Mouse (Mus musculus) small intestine, adult 10 weeks (tissue): ENCODE data around the gene Olfr448. TPM values are rescaled to one million over a fixed set of nuclear protein-coding genes. Genes with fewer than 3 reads are reported as not detected.

Source experiments
- polyA plus RNA-seq: library from polyadenylated mRNA; stranded (reverse); fragments of 350-450 nt; fragmentation: Illumina TruSeq; extraction: RNeasy Lipid Tissue Mini Kit (QIAGEN cat#74804); gene quantifications from one replicate; pipeline ENCODE4 v1.2.3, GENCODE M21; 2014; ENCODE audit warnings: low replicate concordance

Olfr448 gene
- polyA plus RNA-seq, result not detected

DNA sequence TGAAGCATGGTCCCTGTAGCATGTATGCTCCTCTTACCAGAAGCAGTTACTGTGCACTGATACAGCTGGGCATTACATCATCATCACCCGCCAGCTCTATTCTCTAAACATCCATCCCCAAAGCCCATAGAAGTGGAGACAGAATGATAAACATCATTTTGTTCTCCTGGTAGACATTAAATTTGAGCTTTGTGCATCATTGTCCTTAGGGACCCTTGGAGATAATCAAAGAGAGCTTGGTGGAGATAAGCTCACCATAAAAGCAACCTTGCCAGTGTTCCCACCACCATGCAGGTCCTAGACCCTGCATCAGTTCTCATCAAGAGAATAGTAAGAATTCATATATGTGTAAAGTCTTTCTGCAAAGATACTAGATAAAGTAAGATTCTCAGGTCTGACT, at the start of gene Olfr448:
Olfr448 (plus strand) TSS at position 301 of the 400 bp plus-strand sequence.

DNA sequence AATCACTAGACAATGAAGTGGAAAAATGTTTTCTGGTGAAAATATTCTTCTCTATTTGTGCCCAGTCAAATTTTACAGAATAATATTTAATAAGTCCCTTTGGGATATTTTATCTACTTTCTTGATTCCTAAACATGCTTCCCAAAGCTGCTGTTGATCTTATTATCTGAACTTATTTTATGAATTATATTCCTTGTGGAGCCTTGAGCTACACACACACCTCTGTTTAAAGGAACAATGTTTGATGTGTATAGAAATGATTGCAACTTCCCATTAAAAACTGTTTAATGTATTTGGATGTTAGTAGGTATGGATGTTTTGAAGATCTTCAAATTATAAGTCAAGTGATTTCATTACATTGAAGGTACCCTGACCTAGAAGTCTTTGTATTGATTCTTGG, 18.3 kb downstream of the Olfr448 start, which contains the start of gene Olfr447:
Olfr447 (plus strand) TSS at position 301 of the 400 bp plus-strand sequence.

DNA sequence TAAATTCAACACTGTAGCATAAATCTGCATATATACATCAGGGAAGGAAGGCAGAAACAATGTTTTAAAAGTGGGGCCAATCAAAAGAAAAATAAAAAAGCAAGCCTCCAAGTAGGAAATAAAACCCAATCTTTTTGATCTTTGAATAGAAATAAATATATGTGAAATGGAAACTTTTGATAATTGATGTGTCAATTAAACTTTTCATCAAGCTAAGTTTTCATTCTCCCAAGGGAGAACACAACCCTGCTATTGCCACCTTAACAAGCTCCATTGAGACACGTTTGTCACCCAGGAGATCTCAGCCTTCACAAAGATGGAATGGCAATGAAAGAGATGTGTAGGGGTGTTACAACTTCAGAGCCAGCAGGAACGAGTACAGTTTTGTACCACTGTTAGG, 30.8 kb downstream of the Olfr448 start, which contains the start of gene Olfr446:
Olfr446 (plus strand) TSS at position 301 of the 400 bp plus-strand sequence.

Other genes with a start within 250 kb of the Olfr448 start
- 13.3 TPM for gene Tcaf2, start 245.2 kb upstream of the Olfr448 start, polyA plus RNA-seq
- gene Tcaf1, start 180.4 kb upstream of the Olfr448 start, polyA plus RNA-seq, result 11.4 TPM
- not detected for gene Olfr453, start 151.1 kb upstream of the Olfr448 start, polyA plus RNA-seq
- gene Olfr38, start 134.0 kb upstream of the Olfr448 start, polyA plus RNA-seq, result not detected
- not detected for gene Olfr452, start 105.3 kb upstream of the Olfr448 start, polyA plus RNA-seq
- not detected for gene Olfr450, start 78.5 kb upstream of the Olfr448 start, polyA plus RNA-seq
- gene Olfr449, start 56.1 kb upstream of the Olfr448 start, polyA plus RNA-seq, result not detected
- gene Olfr447, start 18.4 kb downstream of the Olfr448 start, polyA plus RNA-seq, result not detected
- gene Olfr446, start 30.9 kb downstream of the Olfr448 start, polyA plus RNA-seq, result not detected
- gene Olfr444, start 58.6 kb downstream of the Olfr448 start, polyA plus RNA-seq, result not detected
- not detected for gene Olfr441, start 215.9 kb downstream of the Olfr448 start, polyA plus RNA-seq